Mouse (Mus musculus) frontal cortex, postnatal 10 days (tissue): Measurements from ENCODE around the gene Ift122.

Experiments used
- DNase-seq, 2 experiments: peaks; one replicate each; pipeline ENCODE4 v3.0.0; 2022; ENCODE audit warnings: low spot score in 2 of 2, mixed read lengths in 1 of 2

Ift122 gene

GRCm38 (mm10) chr6:115926416-115926815 is 73.1 kb downstream of the Ift122 start:
- no peak for DNase-seq

GRCm38 (mm10) chr6:115927292-115928242 is 74.3 kb downstream of the Ift122 start:
- DNase-seq = no peak

- no peak for DNase-seq
Measured at GRCm38 (mm10) chr6:115930018-115930417, 76.7 kb downstream of the Ift122 start.

- no peak for DNase-seq
Measured at GRCm38 (mm10) chr6:115931639-115932038, 78.4 kb downstream of the Ift122 start, which contains the start of gene Rho. Rho (plus strand) TSS chr6:115931748.

GRCm38 (mm10) chr6:115932391-115932790 is 79.1 kb downstream of the Ift122 start:
- DNase-seq = no peak

- DNase-seq = no peak
Measured at GRCm38 (mm10) chr6:115935544-115935943, 82.3 kb downstream of the Ift122 start.

GRCm38 (mm10) chr6:115938011-115938410 is 84.7 kb downstream of the Ift122 start:
- no peak for DNase-seq

GRCm38 (mm10) chr6:115938798-115939197 is 85.5 kb downstream of the Ift122 start:
- DNase-seq = no peak

- DNase-seq = no peak
Measured at GRCm38 (mm10) chr6:115940603-115941002, 87.3 kb downstream of the Ift122 start.

- DNase-seq = no peak
Measured at GRCm38 (mm10) chr6:115941128-115941527, 87.9 kb downstream of the Ift122 start.

GRCm38 (mm10) chr6:115943498-115944427 is 90.5 kb downstream of the Ift122 start:
- no peak for DNase-seq

- DNase-seq = no peak
Measured at GRCm38 (mm10) chr6:115944638-115945037, 91.4 kb downstream of the Ift122 start, which contains the start of gene H1foo. H1foo (plus strand) TSS chr6:115944938.

GRCm38 (mm10) chr6:115945633-115946032 is 92.4 kb downstream of the Ift122 start:
- no peak for DNase-seq

GRCm38 (mm10) chr6:115946389-115946788 is 93.1 kb downstream of the Ift122 start:
- no peak for DNase-seq

GRCm38 (mm10) chr6:115954506-115955074 is 101.3 kb downstream of the Ift122 start:
- no peak for DNase-seq

GRCm38 (mm10) chr6:115955169-115955568 is 101.9 kb downstream of the Ift122 start:
- DNase-seq = no peak

- DNase-seq = no peak
Measured at GRCm38 (mm10) chr6:115955664-115956063, 102.4 kb downstream of the Ift122 start.

GRCm38 (mm10) chr6:115956418-115956921 is 103.2 kb downstream of the Ift122 start:
- DNase-seq = no peak

GRCm38 (mm10) chr6:115956922-115957601 is 103.8 kb downstream of the Ift122 start:
- no peak for DNase-seq

GRCm38 (mm10) chr6:115957681-115958080 is 104.4 kb downstream of the Ift122 start:
- DNase-seq = no peak

- DNase-seq = no peak
Measured at GRCm38 (mm10) chr6:115958445-115958844, 105.2 kb downstream of the Ift122 start.
